Mouse (Mus musculus) embryonic facial prominence, embryonic 11.5 days (tissue): ENCODE data around the gene Dolpp1. TPM values are rescaled to one million over a fixed set of nuclear protein-coding genes. Genes with fewer than 3 reads are reported as not detected.

ENCODE experiments used
- ATAC-seq: fragments of 200-750 bp; cut with Nextera tagmentation; replicated peaks from 2 replicates; pipeline ENCODE4 v1.8.0; 2017; ENCODE audit warnings: low read depth; ENCODE audit not compliant: insufficient number of reproducible peaks, low FRiP score, low TSS enrichment
- DNase-seq: peaks from one replicate; pipeline ENCODE4 v3.0.0-alpha.2; 2015; ENCODE audit warnings: low spot score
- H3K27ac ChIP-seq: fragments of 300-500 bp; sonication (generic); replicated peaks from 2 replicates; pipeline ENCODE4 v1.5.1; 2014; ENCODE audit warnings: mild to moderate bottlenecking, low read depth, low read length, control low read depth
- H3K27me3 ChIP-seq: fragments of 300-500 bp; sonication (generic); 2 replicates; pipeline ENCODE4 v1.6.1; 2014; ENCODE audit warnings: mild to moderate bottlenecking, low read length, moderate library complexity, mixed read lengths; ENCODE audit not compliant: control insufficient read depth, insufficient read depth
- H3K36me3 ChIP-seq: fragments of 300-500 bp; sonication (generic); replicated peaks from 2 replicates; pipeline ENCODE4 v1.6.1; 2014; ENCODE audit warnings: low read depth, mild to moderate bottlenecking, low read length, moderate library complexity, mixed read lengths; ENCODE audit not compliant: control insufficient read depth, insufficient read depth
- H3K4me1 ChIP-seq: fragments of 300-500 bp; sonication (generic); 2 replicates; pipeline ENCODE4 v1.6.1; 2014; ENCODE audit warnings: low read length, mixed read lengths; ENCODE audit not compliant: control insufficient read depth, insufficient read depth
- H3K4me2 ChIP-seq: fragments of 300-500 bp; sonication (generic); 2 replicates; pipeline ENCODE4 v1.6.1; 2014; ENCODE audit warnings: low read depth, mild to moderate bottlenecking, control low read depth, low read length, moderate library complexity
- H3K4me3 ChIP-seq: fragments of 300-500 bp; sonication (generic); 2 replicates; pipeline ENCODE4 v1.5.1; 2014; ENCODE audit warnings: low read depth, low read length, control low read depth
- H3K9ac ChIP-seq: fragments of 300-500 bp; sonication (generic); replicated peaks from 2 replicates; pipeline ENCODE4 v1.6.1; 2014; ENCODE audit warnings: mild to moderate bottlenecking, control low read depth, low read length
- H3K9me3 ChIP-seq: fragments of 300-500 bp; sonication (generic); replicated peaks from 2 replicates; pipeline ENCODE4 v1.6.1; 2016; ENCODE audit warnings: mild to moderate bottlenecking, low read length, inconsistent platforms, mixed read lengths; ENCODE audit not compliant: control insufficient read depth
- WGBS: fragments of 180-500 bp; shearing (Covaris S2); extraction: QIAGEN DNeasy Blood & Tissue Kit; methylation state at CpG from one replicate; pipeline ENCODE4 v1.1.7; 2014; 5-methylcytosine and 5-hydroxymethylcytosine counted together
- microRNA-seq: library from miRNA; unstranded; fragments of <30 nt; microRNA quantifications from one replicate; pipeline ENCODE4, GENCODE M21; 2016; ENCODE audit warnings: borderline number of aligned reads
- polyA plus RNA-seq: library from polyadenylated mRNA; unstranded; fragments of >200 nt; fragmentation: Nextera tagmentation; extraction: Ambion mirVana; gene quantifications from 2 replicates; pipeline ENCODE4 v1.2.1, GENCODE M21; 2014

Dolpp1 gene
- polyA plus RNA-seq, 1 experiment from 2014 or later: 29.1 TPM

DNA sequence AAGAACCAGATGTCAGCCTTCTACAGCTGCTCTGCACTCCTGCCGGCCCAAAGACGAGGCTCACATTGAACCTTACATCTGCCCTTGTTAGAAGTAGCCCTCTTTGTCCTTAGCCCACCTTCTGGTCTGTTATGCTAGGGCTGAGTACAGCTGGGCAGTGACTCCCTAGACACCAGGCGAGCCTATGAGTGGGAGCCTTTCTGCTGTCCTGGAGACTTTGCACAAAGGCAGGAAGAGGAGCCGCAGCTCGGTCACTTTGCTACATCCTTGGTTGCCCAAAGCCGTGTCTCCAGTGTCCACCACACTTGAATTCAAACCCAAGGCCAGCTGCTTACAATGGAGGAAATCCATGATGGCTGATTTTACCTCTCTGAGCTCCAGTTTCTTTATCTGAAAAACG, 56.3 kb downstream of the Dolpp1 start:
- Histone ChIP-seq H3K9me3 (no peaks in the 10 kb centered on the region; the same call in 1 of the 2 replicates), H3K4me3 (no peak overlapping the region), H3K36me3 (peaks cover 5% of the 10 kb centered on the region), H3K9ac (no peak overlapping the region), H3K27me3 (no peaks in the 10 kb centered on the region), H3K4me1 (peaks cover 14% of the 10 kb centered on the region), H3K27ac (no peak overlapping the region), H3K4me2 (no peak overlapping the region)
- no peak for DNase-seq
- WGBS: 83% methylated on average over 7 of the region's 7 CpGs
- ATAC-seq: no peak

Small RNA genes within 50 kb of the gene (microRNA-seq; reads per million reads assigned to microRNA genes)
- not detected for gene Gm47292

Other genes starting within 250 kb of the Dolpp1 start
- gene Endog, start 220.8 kb upstream of the Dolpp1 start, polyA plus RNA-seq: 14.4 and 16.9 TPM in 2 replicates
- gene Spout1, start 213.8 kb upstream of the Dolpp1 start, polyA plus RNA-seq: 75.4 and 82.5 TPM in 2 replicates
- 6.7 and 8.1 TPM in 2 replicates for gene Kyat1, start 186.4 kb upstream of the Dolpp1 start, polyA plus RNA-seq
- gene Lrrc8a, start 154.5 kb upstream of the Dolpp1 start, polyA plus RNA-seq: 50.3 and 50.5 TPM in 2 replicates
- 0.13 TPM in 1 of 2 replicates, not detected in the other for gene Gm28035, start 151.7 kb upstream of the Dolpp1 start, polyA plus RNA-seq
- 2.3 and 4.5 TPM in 2 replicates for gene Phyhd1, start 126.1 kb upstream of the Dolpp1 start, polyA plus RNA-seq
- not detected in 2 replicates for gene Gm28038, start 111.2 kb upstream of the Dolpp1 start, polyA plus RNA-seq
- gene Dolk, start 105.9 kb upstream of the Dolpp1 start, polyA plus RNA-seq: 21.5 and 26.5 TPM in 2 replicates
- gene Nup188, start 105.9 kb upstream of the Dolpp1 start, polyA plus RNA-seq: 54.0 and 58.9 TPM in 2 replicates
- gene Sh3glb2, start 32.9 kb upstream of the Dolpp1 start, polyA plus RNA-seq: 41.6 and 50.0 TPM in 2 replicates
- 15.6 and 18.0 TPM in 2 replicates for gene Miga2, start 28.0 kb upstream of the Dolpp1 start, polyA plus RNA-seq
- gene Crat, start 23.6 kb downstream of the Dolpp1 start, polyA plus RNA-seq: 24.0 and 29.6 TPM in 2 replicates
- gene Ptpa, start 23.8 kb downstream of the Dolpp1 start, polyA plus RNA-seq: 53.7 and 62.4 TPM in 2 replicates
- 6.6 and 12.6 TPM in 2 replicates for gene Ier5l, start 82.0 kb downstream of the Dolpp1 start, polyA plus RNA-seq
- 1.9 TPM in 1 of 2 replicates, not detected in the other for gene Cstad, start 202.8 kb downstream of the Dolpp1 start, polyA plus RNA-seq